Comparison of ENCODE assay signal across 7 mouse cellular contexts in the genomic region with DNA sequence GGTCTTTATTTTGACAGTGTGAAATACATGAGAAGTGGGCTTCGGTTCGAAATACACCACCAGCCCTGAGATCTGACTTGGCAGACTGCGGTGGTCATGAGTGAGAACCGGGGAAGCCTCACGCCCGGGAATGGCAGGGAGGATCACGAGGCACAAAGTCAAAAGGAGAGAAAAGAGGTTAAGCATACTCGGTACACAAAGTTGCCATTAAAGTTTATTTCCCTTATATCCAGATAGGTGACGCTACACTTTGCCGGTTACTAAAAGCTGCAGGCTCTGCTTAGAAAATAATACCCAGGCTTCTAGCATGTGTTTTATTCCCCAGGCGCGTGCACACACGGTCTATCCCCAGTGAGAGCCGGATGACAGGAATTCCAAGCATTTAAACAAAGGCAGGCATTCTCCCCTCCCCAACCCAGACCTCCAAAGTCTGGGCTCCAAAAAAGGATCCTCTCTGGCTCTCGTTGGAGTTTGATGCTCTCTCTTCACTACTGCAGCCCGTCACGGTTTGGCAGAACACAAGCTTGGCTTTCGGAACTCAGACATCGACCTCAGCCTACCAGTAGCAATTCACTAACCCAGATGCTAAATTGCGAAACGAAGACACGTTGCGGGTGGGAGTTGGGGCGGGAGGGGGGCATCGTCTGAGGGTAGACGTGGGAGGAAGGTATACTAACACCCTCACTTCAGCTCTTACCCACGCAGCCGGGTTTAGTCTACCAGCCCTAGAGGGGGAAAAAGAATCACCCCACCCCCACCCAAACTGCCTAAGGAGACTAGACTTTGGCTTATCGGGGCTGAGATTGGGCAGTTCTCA. TPM values are rescaled to one million over a fixed set of nuclear protein-coding genes. Genes with fewer than 3 reads are reported as not detected.
DNase-seq lines count a peak whose midpoint lies in the region; ATAC-seq lines count a peak whose summit lies in the region.

No protein-coding gene starts in this region.

- WGBS in intestine, embryonic 14.5 days, result under 1% methylated on average over 29 of the region's 29 CpGs
- under 1% methylated on average over 29 of the region's 29 CpGs for WGBS in midbrain, embryonic 12.5 days
- 0% methylated on average over 29 of the region's 29 CpGs for WGBS in stomach, embryonic 16.5 days

- no peaks in the 10 kb centered on the region; the same call in 1 of the 2 replicates for H3K27me3 ChIP-seq in intestine, embryonic 14.5 days (replicated peaks; ENCODE audit: control insufficient read depth, insufficient read depth, low read length)
- H3K27me3 ChIP-seq in midbrain, embryonic 12.5 days, result peaks cover 19% of the 10 kb centered on the region
- H3K27me3 ChIP-seq in stomach, embryonic 16.5 days (ENCODE audit: control insufficient read depth, insufficient read depth, low read length), result peaks cover 7% of the 10 kb centered on the region; the same call in 1 of the 2 replicates

- H3K9ac ChIP-seq in intestine, embryonic 14.5 days (ENCODE audit: low read length), result peak overlapping the region; percentile 67
- H3K9ac ChIP-seq in midbrain, embryonic 12.5 days (replicated peaks), result peak overlapping the region; percentile 71
- H3K9ac ChIP-seq in stomach, embryonic 16.5 days (ENCODE audit: low read length), result peak overlapping the region; percentile 87

- peak overlapping the region; percentile 59 for H3K4me3 ChIP-seq in intestine, embryonic 14.5 days (ENCODE audit: low read depth, low read length)
- H3K4me3 ChIP-seq in midbrain, embryonic 12.5 days, result peak overlapping the region; percentile 68
- peak overlapping the region; percentile 75 for H3K4me3 ChIP-seq in stomach, embryonic 16.5 days (replicated peaks; ENCODE audit: low read length)

- peaks cover 9% of the 10 kb centered on the region for H3K4me1 ChIP-seq in intestine, embryonic 14.5 days (replicated peaks; ENCODE audit: control insufficient read depth, insufficient read depth, low read length)
- peaks cover 13% of the 10 kb centered on the region for H3K4me1 ChIP-seq in midbrain, embryonic 12.5 days
- H3K4me1 ChIP-seq in stomach, embryonic 16.5 days (ENCODE audit: control insufficient read depth, insufficient read depth, low read length), result peaks cover 17% of the 10 kb centered on the region

- peak overlapping the region; percentile 96 for H3K27ac ChIP-seq in intestine, embryonic 14.5 days (ENCODE audit: low read depth)
- H3K27ac ChIP-seq in midbrain, embryonic 12.5 days (replicated peaks), result peak overlapping the region; percentile 89
- H3K27ac ChIP-seq in stomach, embryonic 16.5 days (ENCODE audit: low read length), result peak overlapping the region; percentile 98

- peak overlapping the region; percentile 95 for H3K4me2 ChIP-seq in intestine, embryonic 14.5 days (ENCODE audit: low read length)
- peak overlapping the region; percentile 90 for H3K4me2 ChIP-seq in midbrain, embryonic 12.5 days (replicated peaks)
- peak overlapping the region; percentile 92 for H3K4me2 ChIP-seq in stomach, embryonic 16.5 days (ENCODE audit: low read depth, low read length)

- ATAC-seq in intestine, embryonic 14.5 days (replicated peaks; ENCODE audit: low FRiP score, low TSS enrichment, low read depth), result peak; percentile 14; the same call in 1 of the 2 replicates
- ATAC-seq in midbrain, embryonic 12.5 days (ENCODE audit: low FRiP score, low read depth), result peak; percentile 7; the same call in 1 of the 2 replicates
- ATAC-seq in stomach, embryonic 16.5 days (ENCODE audit: insufficient read depth, low FRiP score), result peak; percentile 28

- intact Hi-C loops in left cerebral cortex, postnatal 25 days (cut with DNase I), result loop anchor here (5.0 to 10.0 kb wide), 8 partner anchors 106 to 1021 kb away; no protein-coding TSS in a partner anchor

- DNase-seq in WW6 (ENCODE audit: low read depth, low spot score), result peak; percentile 3
- peak; percentile 59 to 64 for DNase-seq in cerebellum, postnatal 10 days
- DNase-seq in gastrocnemius, adult 18-20 months (ENCODE audit: low spot score), result peak; percentile 35
- peak; percentile 85 for DNase-seq in intestine, embryonic 14.5 days (ENCODE audit: low spot score)
- peak; percentile 64 to 72 for DNase-seq in left cerebral cortex, postnatal 25 days (ENCODE audit: low spot score in 2 of 2)

- no peaks in the 10 kb centered on the region for H3K36me3 ChIP-seq in intestine, embryonic 14.5 days (ENCODE audit: control insufficient read depth, insufficient read depth, low read length)
- H3K36me3 ChIP-seq in midbrain, embryonic 12.5 days, result no peaks in the 10 kb centered on the region; the same call in 1 of the 2 replicates
- H3K36me3 ChIP-seq in stomach, embryonic 16.5 days (ENCODE audit: control insufficient read depth, insufficient read depth, low read length), result no peaks in the 10 kb centered on the region

- H3K9me3 ChIP-seq in intestine, embryonic 14.5 days (ENCODE audit: control insufficient read depth, low read length), result no peaks in the 10 kb centered on the region
- H3K9me3 ChIP-seq in midbrain, embryonic 12.5 days, result no peaks in the 10 kb centered on the region
- no peaks in the 10 kb centered on the region for H3K9me3 ChIP-seq in stomach, embryonic 16.5 days (replicated peaks; ENCODE audit: control insufficient read depth, low read length)

RNA-seq across cellular contexts. Expression of gene Pcdh7, which starts 1.1 kb away (rescaled TPM):
- 1 to 10 TPM; 2.5 to 3.7 TPM for total RNA-seq in gastrocnemius, adult 18-20 months (2021)
- polyA plus RNA-seq in intestine, embryonic 14.5 days (2014; fragmentation: Nextera tagmentation; extraction: Ambion mirVana), result 8.8 and 12.1 TPM in 2 replicates
- total RNA-seq in left cerebral cortex, postnatal 25 days (2021), result 100 to 1,000 TPM; 140 to 158 TPM
- polyA plus RNA-seq in midbrain, embryonic 12.5 days (2016; fragmentation: Nextera tagmentation; extraction: Ambion mirVana), result 10.8 and 11.6 TPM in 2 replicates
- 8.4 and 9.1 TPM in 2 replicates for polyA plus RNA-seq in stomach, embryonic 16.5 days (2015; fragmentation: Nextera tagmentation; extraction: Ambion mirVana)

Comparison
In these comparisons a context has a peak if more than half of its experiments do, and no peak if none do; other contexts are left out.
1. Peak in every context shown above with its lines: DNase-seq, ATAC-seq, H3K4me3 ChIP-seq and H3K27ac ChIP-seq.
2. DNase-seq: peak in every context shown above with its lines; median percentile 85 in intestine, embryonic 14.5 days; 68 in left cerebral cortex, postnatal 25 days; 62 in cerebellum, postnatal 10 days; 35 in gastrocnemius, adult 18-20 months; 3 in WW6.